Mouse (Mus musculus): ENCODE measurements around the gene Pex10. TPM values are rescaled to one million over a fixed set of nuclear protein-coding genes. Genes with fewer than 3 reads are reported as not detected.

Pex10 gene
- total and polyA plus RNA-seq, 2 experiments from 2014 or later, result 16.6 to 17.3 TPM

DNA sequence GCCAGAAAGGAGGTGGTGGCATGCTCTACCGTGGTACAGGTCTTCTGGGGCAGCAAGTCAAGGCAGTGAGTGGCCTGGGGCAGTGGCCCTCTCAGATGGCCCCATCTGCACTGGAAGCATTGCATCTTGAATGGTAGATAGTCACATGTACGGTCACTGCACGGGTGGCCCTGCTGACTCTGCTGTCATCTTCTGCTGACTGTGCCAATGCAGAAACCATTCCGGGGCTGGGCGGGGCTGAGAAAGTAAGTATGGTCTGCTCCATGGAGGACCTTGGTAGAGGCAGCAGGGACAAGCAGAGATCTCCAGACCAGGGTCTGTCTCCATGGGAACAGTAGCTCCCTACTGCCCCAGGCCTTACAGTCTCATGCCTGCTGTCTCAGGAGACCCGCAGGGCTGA, 54.4 kb downstream of the Pex10 start:
- H3K4me2 ChIP-seq (ENCODE audit: low read depth, low read length), result no peak overlapping the region
- H3K27ac ChIP-seq (ENCODE audit: low read depth), result no peak overlapping the region
- WGBS, result 68% methylated on average over 6 of the region's 6 CpGs
- H3K36me3 ChIP-seq (replicated peaks; ENCODE audit: control insufficient read depth, insufficient read depth, low read length), result no peaks in the 10 kb centered on the region
- no peaks in the 10 kb centered on the region for H3K9me3 ChIP-seq (replicated peaks; ENCODE audit: control insufficient read depth, low read length)
- no peak overlapping the region for H3K9ac ChIP-seq (replicated peaks; ENCODE audit: low read depth, low read length)
- ATAC-seq (ENCODE audit: insufficient read depth, low read depth) (no peak), DNase-seq (ENCODE audit: low spot score) (no peak)
- no peak for TF ChIP-seq EP300 (IDR thresholded peaks at IDR 0.05; ENCODE audit: low read depth)
- no peak for TF ChIP-seq CTCF (IDR thresholded peaks at IDR 0.05; ENCODE audit: low read depth)
- peaks cover 14% of the 10 kb centered on the region for H3K4me1 ChIP-seq (ENCODE audit: control insufficient read depth, insufficient read depth)
- H3K4me3 ChIP-seq (ENCODE audit: low read depth, low read length), result no peak overlapping the region
- no peaks in the 10 kb centered on the region for H3K27me3 ChIP-seq (ENCODE audit: control insufficient read depth, insufficient read depth, low read length)

Other genes with a start within 250 kb of the Pex10 start
- 0.15 TPM in 1 of 2 replicates, not detected in the other for gene Ttc34, start 229.6 kb upstream of the Pex10 start, total RNA-seq (2014; rRNA removed; ENCODE audit: low replicate concordance)
- gene Ttc34, start 229.6 kb upstream of the Pex10 start, polyA plus RNA-seq (2015; fragmentation: Nextera tagmentation; extraction: Ambion mirVana), result 0.12 and 0.25 TPM in 2 replicates
- 0.34 TPM in 1 of 2 replicates, not detected in the other for gene Mmel1, start 197.4 kb upstream of the Pex10 start, total RNA-seq (2014; rRNA removed; ENCODE audit: low replicate concordance)
- gene Mmel1, start 197.4 kb upstream of the Pex10 start, polyA plus RNA-seq (2015; fragmentation: Nextera tagmentation; extraction: Ambion mirVana), result 0.07 and 0.12 TPM in 2 replicates
- 43.5 and 72.4 TPM in 2 replicates for gene Fam213b, start 167.9 kb upstream of the Pex10 start, total RNA-seq (2014; rRNA removed; ENCODE audit: low replicate concordance)
- 75.4 and 76.2 TPM in 2 replicates for gene Fam213b, start 167.9 kb upstream of the Pex10 start, polyA plus RNA-seq (2015; fragmentation: Nextera tagmentation; extraction: Ambion mirVana)
- gene Tnfrsf14, start 138.5 kb upstream of the Pex10 start, total RNA-seq (2014; rRNA removed; ENCODE audit: low replicate concordance), result 2.7 and 40.9 TPM in 2 replicates
- 0.30 and 0.40 TPM in 2 replicates for gene Tnfrsf14, start 138.5 kb upstream of the Pex10 start, polyA plus RNA-seq (2015; fragmentation: Nextera tagmentation; extraction: Ambion mirVana)
- not detected in 2 replicates for gene Hes5, start 106.1 kb upstream of the Pex10 start, total RNA-seq (2014; rRNA removed; ENCODE audit: low replicate concordance)
- not detected in 2 replicates for gene Hes5, start 106.1 kb upstream of the Pex10 start, polyA plus RNA-seq (2015; fragmentation: Nextera tagmentation; extraction: Ambion mirVana)
- gene Pank4, start 102.9 kb upstream of the Pex10 start, total RNA-seq (2014; rRNA removed; ENCODE audit: low replicate concordance), result 45.6 and 62.0 TPM in 2 replicates
- gene Pank4, start 102.9 kb upstream of the Pex10 start, polyA plus RNA-seq (2015; fragmentation: Nextera tagmentation; extraction: Ambion mirVana), result 27.4 and 30.6 TPM in 2 replicates
- gene Plch2, start 10.2 kb upstream of the Pex10 start, total RNA-seq (2014; rRNA removed; ENCODE audit: low replicate concordance), result 0.15 TPM in 1 of 2 replicates, not detected in the other
- 0.05 and 0.30 TPM in 2 replicates for gene Plch2, start 10.2 kb upstream of the Pex10 start, polyA plus RNA-seq (2015; fragmentation: Nextera tagmentation; extraction: Ambion mirVana)
- gene Rer1, start 19.4 kb downstream of the Pex10 start, total RNA-seq (2014; rRNA removed; ENCODE audit: low replicate concordance), result 96.1 and 126 TPM in 2 replicates
- gene Rer1, start 19.4 kb downstream of the Pex10 start, polyA plus RNA-seq (2015; fragmentation: Nextera tagmentation; extraction: Ambion mirVana), result 116 and 123 TPM in 2 replicates
- 5.7 TPM in 1 of 2 replicates, not detected in the other for gene Morn1, start 19.6 kb downstream of the Pex10 start, total RNA-seq (2014; rRNA removed; ENCODE audit: low replicate concordance)
- gene Morn1, start 19.6 kb downstream of the Pex10 start, polyA plus RNA-seq (2015; fragmentation: Nextera tagmentation; extraction: Ambion mirVana), result 1.8 and 2.4 TPM in 2 replicates
- gene Ski, start 155.6 kb downstream of the Pex10 start, total RNA-seq (2014; rRNA removed; ENCODE audit: low replicate concordance), result 53.2 and 60.6 TPM in 2 replicates
- 7.7 and 9.3 TPM in 2 replicates for gene Ski, start 155.6 kb downstream of the Pex10 start, polyA plus RNA-seq (2015; fragmentation: Nextera tagmentation; extraction: Ambion mirVana)
- gene Faap20, start 182.8 kb downstream of the Pex10 start, total RNA-seq (2014; rRNA removed; ENCODE audit: low replicate concordance), result 45.8 and 69.2 TPM in 2 replicates
- gene Faap20, start 182.8 kb downstream of the Pex10 start, polyA plus RNA-seq (2015; fragmentation: Nextera tagmentation; extraction: Ambion mirVana), result 48.1 and 51.0 TPM in 2 replicates